Mouse (Mus musculus): Measurements from ENCODE around the gene Tmem102. TPM values are rescaled to one million over a fixed set of nuclear protein-coding genes. Genes with fewer than 3 reads are reported as not detected.

Tmem102 gene
- total RNA-seq, 4 experiments from 2014 or later = 0.17 to 0.47 TPM; not detected in 2

- peak; percentile 96 to 98 for DNase-seq (ENCODE audit: low spot score in 2 of 2)
Observed at GRCm38 (mm10) chr11:69758478-69758970, 46.9 kb downstream of the Tmem102 start, which contains the start of gene Polr2a. TSS of gene Polr2a (minus strand) at chr11:69758637.

- DNase-seq (ENCODE audit: low spot score in 2 of 2) = peak; percentile 94 to 96
Observed at GRCm38 (mm10) chr11:69758090-69758456, 47.4 kb downstream of the Tmem102 start.

- DNase-seq (ENCODE audit: low spot score in 2 of 2) = no peak
Observed at GRCm38 (mm10) chr11:69757303-69758089, 47.9 kb downstream of the Tmem102 start.

DNA sequence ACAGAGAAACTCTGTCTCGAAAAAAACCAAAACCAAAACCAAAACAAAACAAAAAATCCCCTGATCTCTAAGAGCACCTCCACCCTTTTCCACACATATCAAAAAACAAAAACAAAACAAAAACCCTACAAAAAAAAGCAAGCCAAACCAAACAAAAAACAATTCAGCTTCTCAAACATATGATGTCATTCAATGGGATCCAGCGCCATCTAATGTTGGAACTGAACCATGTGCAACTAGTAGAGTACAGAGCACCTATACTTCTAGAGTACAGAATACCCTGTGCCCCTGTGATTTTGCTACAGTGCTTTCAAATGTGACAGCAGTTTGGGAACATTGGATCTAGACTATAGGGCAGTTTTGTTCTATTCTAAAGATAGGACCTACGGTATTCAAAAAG is 50.7 kb downstream of the Tmem102 start:
- DNase-seq (ENCODE audit: low spot score in 2 of 2) = no peak

- no peak for DNase-seq (ENCODE audit: low spot score in 2 of 2)
Observed at GRCm38 (mm10) chr11:69754233-69754632, 51.2 kb downstream of the Tmem102 start.

Other genes with a start within 250 kb of the Tmem102 start
- 100 to 1,000 TPM; 115 to 132 (median 124) TPM for gene Efnb3, start 245.4 kb downstream of the Tmem102 start, total RNA-seq (2022)
- gene Wrap53, start 225.4 kb downstream of the Tmem102 start, total RNA-seq (2022) = 10 to 100 TPM; 12.2 to 17.8 (median 12.3) TPM
- 10 to 100 TPM; 27.7 to 36.7 (median 33.7) TPM for gene Trp53, start 225.3 kb downstream of the Tmem102 start, total RNA-seq (2022)
- gene Atp1b2, start 199.7 kb downstream of the Tmem102 start, total RNA-seq (2022) = 100 to 1,000 TPM; 386 to 493 (median 443) TPM
- gene Shbg, start 187.7 kb downstream of the Tmem102 start, total RNA-seq (2022) = under 1 TPM in 2 of 4 experiments, not detected in 2; 0.59 to 0.92 TPM
- 10 to 100 TPM; 13.3 to 19.2 (median 14.8) TPM for gene Sat2, start 183.6 kb downstream of the Tmem102 start, total RNA-seq (2022)
- gene Fxr2, start 172.6 kb downstream of the Tmem102 start, total RNA-seq (2022) = 100 to 1,000 TPM; 132 to 154 (median 139) TPM
- gene Sox15, start 150.3 kb downstream of the Tmem102 start, total RNA-seq (2022) = not detected
- gene Mpdu1, start 143.0 kb downstream of the Tmem102 start, total RNA-seq (2022) = 10 to 100 TPM; 51.3 to 60.6 (median 56.8) TPM
- 100 to 1,000 TPM in 1 of 4 experiments, 10 to 100 TPM in 3; 10.8 to 113 (median 55.2) TPM for gene Cd68, start 139.5 kb downstream of the Tmem102 start, total RNA-seq (2022)
- 100 to 1,000 TPM; 319 to 328 (median 325) TPM for gene Eif4a1, start 133.2 kb downstream of the Tmem102 start, total RNA-seq (2022)
- 100 to 1,000 TPM in 3 of 4 experiments, 10 to 100 TPM in 1; 82.9 to 123 (median 105) TPM for gene Senp3, start 123.5 kb downstream of the Tmem102 start, total RNA-seq (2022)
- 1 to 10 TPM; 2.9 to 3.8 (median 3.2) TPM for gene Tnfsf13, start 119.8 kb downstream of the Tmem102 start, total RNA-seq (2022)
- 10 to 100 TPM in 3 of 4 experiments, 1 to 10 TPM in 1; 9.5 to 17.3 (median 14.4) TPM for gene Tnfsf12, start 109.8 kb downstream of the Tmem102 start, total RNA-seq (2022)
- gene Tnfsfm13, start 109.5 kb downstream of the Tmem102 start, total RNA-seq (2022) = 1 to 10 TPM in 3 of 4 experiments, under 1 TPM in 1; 0.83 to 2.2 (median 1.3) TPM
- 10 to 100 TPM; 53.8 to 60.8 (median 59.1) TPM for gene Polr2a, start 47.0 kb downstream of the Tmem102 start, total RNA-seq (2022)
- gene Slc35g3, start 43.7 kb downstream of the Tmem102 start, total RNA-seq (2022) = not detected
- 100 to 1,000 TPM; 121 to 145 (median 129) TPM for gene Zbtb4, start 39.7 kb downstream of the Tmem102 start, total RNA-seq (2022)
- 1 to 10 TPM in 3 of 4 experiments, under 1 TPM in 1; 0.49 to 2.2 (median 1.1) TPM for gene Chrnb1, start 9.7 kb downstream of the Tmem102 start, total RNA-seq (2022)
- 10 to 100 TPM; 26.1 to 36.5 (median 30.6) TPM for gene Fgf11, start 3.8 kb downstream of the Tmem102 start, total RNA-seq (2022)
- not detected for gene Gm39566, start 9.7 kb upstream of the Tmem102 start, total RNA-seq (2022)
- gene Spem2, start 12.8 kb upstream of the Tmem102 start, total RNA-seq (2022) = not detected
- gene Spem1, start 16.6 kb upstream of the Tmem102 start, total RNA-seq (2022) = under 1 TPM in 2 of 4 experiments, not detected in 2; 0.31 to 0.75 TPM
- gene Nlgn2, start 32.2 kb upstream of the Tmem102 start, total RNA-seq (2022) = 100 to 1,000 TPM; 189 to 200 (median 199) TPM
- 100 to 1,000 TPM; 113 to 131 (median 121) TPM for gene Tmem256, start 32.9 kb upstream of the Tmem102 start, total RNA-seq (2022)
- 10 to 100 TPM; 17.1 to 21.8 (median 20.0) TPM for gene Plscr3, start 40.8 kb upstream of the Tmem102 start, total RNA-seq (2022)
- gene Tnk1, start 53.1 kb upstream of the Tmem102 start, total RNA-seq (2022) = not detected
- gene Tmem95, start 72.4 kb upstream of the Tmem102 start, total RNA-seq (2022) = not detected
- gene Kctd11, start 75.8 kb upstream of the Tmem102 start, total RNA-seq (2022) = 1 to 10 TPM; 1.4 to 2.8 (median 1.6) TPM
- gene Acap1, start 89.9 kb upstream of the Tmem102 start, total RNA-seq (2022) = under 1 TPM in 2 of 4 experiments, not detected in 2; 0.14 to 0.34 TPM
- gene 2810408A11Rik, start 95.4 kb upstream of the Tmem102 start, total RNA-seq (2022) = under 1 TPM in 2 of 4 experiments, not detected in 2; 0.64 to 0.72 TPM
- gene Neurl4, start 95.4 kb upstream of the Tmem102 start, total RNA-seq (2022) = 100 to 1,000 TPM in 3 of 4 experiments, 10 to 100 TPM in 1; 92.4 to 126 (median 112) TPM
- gene Gps2, start 108.3 kb upstream of the Tmem102 start, total RNA-seq (2022) = 10 to 100 TPM; 28.2 to 44.5 (median 38.4) TPM
- 100 to 1,000 TPM; 395 to 425 (median 420) TPM for gene Eif5a, start 116.3 kb upstream of the Tmem102 start, total RNA-seq (2022)
- 10 to 100 TPM; 10.6 to 18.7 (median 13.9) TPM for gene Ybx2, start 130.2 kb upstream of the Tmem102 start, total RNA-seq (2022)
- 1 to 10 TPM; 3.0 to 4.6 (median 3.8) TPM for gene Slc2a4, start 142.6 kb upstream of the Tmem102 start, total RNA-seq (2022)
- gene Cldn7, start 159.2 kb upstream of the Tmem102 start, total RNA-seq (2022) = not detected
- 100 to 1,000 TPM; 108 to 123 (median 119) TPM for gene Ctdnep1, start 175.5 kb upstream of the Tmem102 start, total RNA-seq (2022)
- gene Elp5, start 176.9 kb upstream of the Tmem102 start, total RNA-seq (2022) = 10 to 100 TPM; 69.7 to 96.0 (median 77.7) TPM
- gene Gabarap, start 185.5 kb upstream of the Tmem102 start, total RNA-seq (2022) = 100 to 1,000 TPM; 232 to 255 (median 246) TPM
- gene Phf23, start 190.2 kb upstream of the Tmem102 start, total RNA-seq (2022) = 10 to 100 TPM; 45.2 to 59.7 (median 49.7) TPM
- gene Dvl2, start 195.0 kb upstream of the Tmem102 start, total RNA-seq (2022) = 10 to 100 TPM; 35.4 to 54.0 (median 41.6) TPM
- gene Acadvl, start 209.8 kb upstream of the Tmem102 start, total RNA-seq (2022) = 10 to 100 TPM; 60.3 to 69.1 (median 64.8) TPM
- 100 to 1,000 TPM; 730 to 858 (median 789) TPM for gene Dlg4, start 211.3 kb upstream of the Tmem102 start, total RNA-seq (2022)
- 1 to 10 TPM in 1 of 4 experiments, under 1 TPM in 3; 0.79 to 3.0 (median 0.90) TPM for gene Asgr1, start 248.5 kb upstream of the Tmem102 start, total RNA-seq (2022)